ENCODE assay signal across 32 mouse cellular contexts in the genomic region with DNA sequence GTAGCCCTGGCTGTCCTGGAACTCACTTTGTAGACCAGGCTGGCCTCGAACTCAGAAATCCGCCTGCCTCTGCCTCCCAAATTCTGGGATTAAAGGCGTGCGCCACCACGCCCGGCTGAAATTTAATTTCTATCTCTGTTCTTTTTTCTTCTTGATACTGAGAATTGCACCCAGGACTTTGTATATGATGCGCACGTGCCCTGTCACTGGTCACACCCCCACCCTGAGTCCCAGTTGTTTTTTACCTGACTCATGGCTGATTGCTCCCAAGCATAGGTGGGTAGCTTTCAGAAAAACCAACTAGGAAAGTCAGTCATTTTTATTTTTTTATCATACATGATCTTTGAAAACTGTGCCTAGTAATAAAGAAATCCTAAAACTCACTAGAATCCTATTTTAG.
"Had no signal": no experiment of that assay in that cellular context is flagged by ENCODE, and none has a peak within 500 bp of the region (broad histone marks: within the 10 kb centered on the region; RNA-seq: fewer than 3 reads in every experiment).

No protein-coding gene starts in this region.

- H3K4me3 ChIP-seq: limb, embryonic 10.5 days; limb, embryonic 12.5 days; limb, embryonic 13.5 days; limb, embryonic 15.5 days; liver, embryonic 12.5 days; liver, embryonic 13.5 days; liver, embryonic 15.5 days; lung, embryonic 15.5 days; megakaryocyte, embryonic 14.5 days; midbrain, embryonic 10.5 days; midbrain, embryonic 12.5 days; midbrain, embryonic 13.5 days; midbrain, embryonic 15.5 days; myocyte; neural tube, embryonic 12.5 days had no signal

- ATAC-seq: liver, embryonic 12.5 days; liver, postnatal 0 days; lung, postnatal 0 days; midbrain, embryonic 13.5 days; midbrain, embryonic 15.5 days; midbrain, embryonic 16.5 days had no signal

- H3K4me2 ChIP-seq: limb, embryonic 12.5 days; limb, embryonic 13.5 days; limb, embryonic 15.5 days; liver, embryonic 11.5 days; liver, embryonic 12.5 days; liver, embryonic 13.5 days; liver, embryonic 15.5 days; lung, embryonic 14.5 days; lung, embryonic 15.5 days; midbrain, embryonic 11.5 days; midbrain, embryonic 12.5 days; midbrain, embryonic 13.5 days; midbrain, embryonic 15.5 days; neural tube, embryonic 12.5 days had no signal

- DNase-seq: left cerebral cortex, postnatal 4 days; liver; liver, embryonic 13.5 days; liver, postnatal 0 days; lung, adult 18-20 months; lung, adult 2 months; lung, embryonic 14.5 days; lung, postnatal 10 days; lung, postnatal 14 days; lung, postnatal 36 days; lung, postnatal 4 days; midbrain, embryonic 14.5 days had no signal

- H3K27me3 ChIP-seq: limb, embryonic 12.5 days; limb, embryonic 13.5 days; limb, embryonic 15.5 days; liver, embryonic 12.5 days; liver, embryonic 13.5 days; liver, embryonic 15.5 days; lung, embryonic 15.5 days; megakaryocyte, embryonic 14.5 days; midbrain, embryonic 12.5 days; midbrain, embryonic 13.5 days; midbrain, embryonic 15.5 days; neural tube, embryonic 12.5 days had no signal

- H3K9me3 ChIP-seq: limb, embryonic 10.5 days; limb, embryonic 12.5 days; limb, embryonic 13.5 days; limb, embryonic 15.5 days; liver, embryonic 12.5 days; liver, embryonic 13.5 days; liver, embryonic 15.5 days; lung, embryonic 15.5 days; megakaryocyte, embryonic 14.5 days; midbrain, embryonic 10.5 days; midbrain, embryonic 12.5 days; midbrain, embryonic 13.5 days; midbrain, embryonic 15.5 days; neural tube, embryonic 12.5 days had no signal

- H3K9ac ChIP-seq: limb, embryonic 12.5 days; limb, embryonic 13.5 days; limb, embryonic 15.5 days; liver, embryonic 12.5 days; liver, embryonic 13.5 days; liver, embryonic 14.5 days; liver, embryonic 15.5 days; liver, postnatal 0 days; lung, embryonic 14.5 days; lung, embryonic 15.5 days; midbrain, embryonic 12.5 days; midbrain, embryonic 13.5 days; midbrain, embryonic 15.5 days; neural tube, embryonic 12.5 days had no signal

- H3K4me1 ChIP-seq: limb, embryonic 10.5 days; limb, embryonic 15.5 days; liver, embryonic 12.5 days; liver, embryonic 13.5 days; liver, embryonic 15.5 days; lung, embryonic 15.5 days; midbrain, embryonic 10.5 days; midbrain, embryonic 12.5 days; midbrain, embryonic 13.5 days; midbrain, embryonic 15.5 days; neural tube, embryonic 12.5 days had no signal

- H3K27ac ChIP-seq: limb, embryonic 10.5 days; limb, embryonic 12.5 days; limb, embryonic 13.5 days; limb, embryonic 15.5 days; liver, embryonic 12.5 days; liver, embryonic 13.5 days; liver, embryonic 14.5 days; liver, embryonic 15.5 days; lung, embryonic 15.5 days; macrophage; midbrain, embryonic 10.5 days; midbrain, embryonic 12.5 days; midbrain, embryonic 13.5 days; midbrain, embryonic 15.5 days; neural tube, embryonic 12.5 days had no signal
